Mouse (Mus musculus): Measurements from ENCODE around the gene Plcb4. TPM values are rescaled to one million over a fixed set of nuclear protein-coding genes. Genes with fewer than 3 reads are reported as not detected.

The Plcb4 gene
- total and polyA plus RNA-seq, 3 experiments = not detected

DNA sequence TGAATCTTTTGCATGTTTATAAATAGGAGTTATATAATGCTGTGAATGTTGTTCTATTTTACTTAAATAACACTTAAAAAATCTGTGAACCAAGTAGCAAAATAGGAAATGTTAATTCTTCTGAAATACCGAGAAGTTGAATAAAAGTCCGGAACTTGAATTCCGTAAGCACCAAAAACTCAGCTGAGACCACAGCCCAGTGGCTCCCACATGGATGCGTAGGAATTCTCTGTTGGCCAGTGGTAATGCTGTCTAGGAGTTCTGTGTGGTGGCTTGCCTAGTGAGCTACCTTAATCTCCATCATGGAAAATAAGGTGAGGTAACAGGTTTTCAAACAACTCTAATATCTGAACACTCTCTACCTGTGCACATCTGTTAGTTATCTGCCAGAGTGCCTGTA lies 312.1 kb downstream of the Plcb4 start:
- Histone ChIP-seq H3K4me2 (ENCODE audit: insufficient read depth, low read depth, poor library complexity, severe bottlenecking) (no peak overlapping the region), H3K9ac (ENCODE audit: insufficient read depth, low read depth) (no peak overlapping the region), H3K79me2 (replicated peaks; ENCODE audit: control insufficient read depth, extremely low read depth, insufficient read depth, poor library complexity, severe bottlenecking) (no peaks in the 10 kb centered on the region), H3K4me1 (ENCODE audit: control insufficient read depth in 1 of 2, insufficient read depth in 2 of 2) (no peaks in the 10 kb centered on the region), H3K9me3 (replicated peaks; ENCODE audit: low read length) (peaks cover 68% of the 10 kb centered on the region), H3K36me3 (replicated peaks in 1 of 2; ENCODE audit: control insufficient read depth in 1 of 2, insufficient read depth in 1 of 2, low read length in 1 of 2) (no peaks in the 10 kb centered on the region), H3K4me3 (replicated peaks in 1 of 3; ENCODE audit: low read depth in 2 of 3, low read length in 2 of 3, poor library complexity in 1 of 3) (no peak overlapping the region), H3K27me3 (replicated peaks) (no peaks in the 10 kb centered on the region), H3K27ac (ENCODE audit: insufficient read depth, low read depth) (no peak overlapping the region)
- DNase-seq (ENCODE audit: extremely low read depth) = no peak
- dilution Hi-C loops (cut with MboI; ENCODE audit: extremely low pct_ligation_motif_present, extremely low pct_unique_long_range_greater_than_20kb, low sequenced_read_pairs) = no loop called here
- in situ Hi-C loops (cut with MboI; ENCODE audit: low pct_ligation_motif_present, low pct_unique_long_range_greater_than_20kb, low sequenced_read_pairs) = no loop called here
- TF ChIP-seq PAX5 (IDR thresholded peaks at IDR 0.05; ENCODE audit: low read length) (no peak), JUND (conservative IDR thresholded peaks at IDR 0.05; ENCODE audit: low read depth, low read length) (no peak), JUN (IDR thresholded peaks at IDR 0.05; ENCODE audit: insufficient read depth, low read depth, low read length) (no peak), GABPA (IDR thresholded peaks at IDR 0.05; ENCODE audit: insufficient replicate concordance, low read depth, low read length) (no peak), POLR2A (IDR thresholded peaks at IDR 0.05; ENCODE audit: low read depth, low read length) (no peak), KAT2A (IDR thresholded peaks at IDR 0.05; ENCODE audit: insufficient replicate concordance, low read length) (no peak), HCFC1 (IDR thresholded peaks at IDR 0.05; ENCODE audit: low read depth, low read length) (no peak), ETS1 (conservative IDR thresholded peaks at IDR 0.05; ENCODE audit: low read depth, low read length) (no peak), ZC3H11A (IDR thresholded peaks at IDR 0.05; ENCODE audit: low read depth, low read length) (no peak), TBP (conservative IDR thresholded peaks at IDR 0.05; ENCODE audit: low read depth, low read length) (no peak), MYC (IDR thresholded peaks at IDR 0.05; ENCODE audit: low read depth, low read length) (no peak), ZMIZ1 (IDR thresholded peaks at IDR 0.05; ENCODE audit: low read depth, low read length) (no peak), MAFK (IDR thresholded peaks at IDR 0.05; ENCODE audit: insufficient replicate concordance, low read length) (no peak), EP300 (IDR thresholded peaks at IDR 0.05; ENCODE audit: low read length) (no peak), SMC3 (IDR thresholded peaks at IDR 0.05; ENCODE audit: low read depth, low read length) (no peak)

DNA sequence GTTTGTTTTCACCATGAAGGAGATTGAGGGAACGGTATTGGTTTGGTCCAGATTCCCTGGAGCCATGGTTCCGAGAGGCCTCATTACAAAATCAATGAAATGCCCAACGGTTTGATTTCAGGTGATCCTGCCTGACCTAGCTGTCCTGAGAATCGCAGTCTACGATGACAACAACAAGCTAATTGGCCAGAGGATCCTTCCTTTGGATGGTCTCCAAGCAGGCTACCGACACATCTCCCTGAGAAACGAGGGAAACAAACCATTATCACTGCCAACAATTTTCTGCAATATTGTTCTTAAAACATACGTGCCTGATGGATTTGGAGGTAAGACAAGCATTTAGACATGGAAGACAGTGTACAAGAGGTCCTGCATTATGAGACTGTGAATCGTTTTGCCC lies 317.2 kb downstream of the Plcb4 start:
- in situ Hi-C loops (cut with MboI; ENCODE audit: low pct_ligation_motif_present, low pct_unique_long_range_greater_than_20kb, low sequenced_read_pairs) = no loop called here
- H3K36me3 ChIP-seq (replicated peaks in 1 of 2; ENCODE audit: control insufficient read depth in 1 of 2, insufficient read depth in 1 of 2, low read length in 1 of 2) = no peaks in the 10 kb centered on the region
- H3K9me3 ChIP-seq (replicated peaks; ENCODE audit: low read length) = peaks cover 72% of the 10 kb centered on the region
- no peak overlapping the region for H3K27ac ChIP-seq (ENCODE audit: insufficient read depth, low read depth)
- H3K79me2 ChIP-seq (replicated peaks; ENCODE audit: control insufficient read depth, extremely low read depth, insufficient read depth, poor library complexity, severe bottlenecking) = no peaks in the 10 kb centered on the region
- DNase-seq (ENCODE audit: extremely low read depth) = no peak
- H3K4me3 ChIP-seq (replicated peaks in 1 of 3; ENCODE audit: low read depth in 2 of 3, low read length in 2 of 3, poor library complexity in 1 of 3) = no peak overlapping the region
- no peak overlapping the region for H3K4me2 ChIP-seq (ENCODE audit: insufficient read depth, low read depth, poor library complexity, severe bottlenecking)
- H3K27me3 ChIP-seq (replicated peaks) = no peaks in the 10 kb centered on the region
- no peaks in the 10 kb centered on the region for H3K4me1 ChIP-seq (ENCODE audit: control insufficient read depth in 1 of 2, insufficient read depth in 2 of 2)
- no peak overlapping the region for H3K9ac ChIP-seq (ENCODE audit: insufficient read depth, low read depth)
- dilution Hi-C loops (cut with MboI; ENCODE audit: extremely low pct_ligation_motif_present, extremely low pct_unique_long_range_greater_than_20kb, low sequenced_read_pairs) = no loop called here
- TF ChIP-seq MAZ (IDR thresholded peaks at IDR 0.05; ENCODE audit: low read depth, low read length) (no peak), CHD1 (IDR thresholded peaks at IDR 0.05; ENCODE audit: low read depth, low read length) (no peak)

Measured in CH12.LX (cell line).